Mouse (Mus musculus) hematopoietic stem cell, adult 5-6 weeks (primary cell): ENCODE results near the gene Tsg101. TPM values are rescaled to one million over a fixed set of nuclear protein-coding genes. Genes with fewer than 3 reads are reported as not detected.
A peak's percentile ranks its signal among the peaks of the same experiment; 100 is the strongest.

Experiments
- ATAC-seq, 2 experiments: fragments of 125-278 bp in 1 of 2; replicated peaks in 1 of 2; 2 replicates each; pipeline ENCODE4 v1.8.0; 2016 to 2017; ENCODE audit warnings: inconsistent platforms in 2 of 2, mild to moderate bottlenecking in 2 of 2, moderate number of reproducible peaks in 2 of 2, low read depth in 1 of 2, moderate TSS enrichment in 1 of 2; ENCODE audit not compliant: low FRiP score in 2 of 2, poor library complexity in 2 of 2, severe bottlenecking in 2 of 2, insufficient read depth in 1 of 2, low TSS enrichment in 1 of 2
- total RNA-seq: library from RNA; stranded (forward); fragments of 172-1452, 232-1000 nt; gene quantifications from 2 replicates; pipeline ENCODE4 v1.2.3, GENCODE M21; 2017

Gene Tsg101
- 61.9 and 66.0 TPM in 2 replicates for total RNA-seq

DNA sequence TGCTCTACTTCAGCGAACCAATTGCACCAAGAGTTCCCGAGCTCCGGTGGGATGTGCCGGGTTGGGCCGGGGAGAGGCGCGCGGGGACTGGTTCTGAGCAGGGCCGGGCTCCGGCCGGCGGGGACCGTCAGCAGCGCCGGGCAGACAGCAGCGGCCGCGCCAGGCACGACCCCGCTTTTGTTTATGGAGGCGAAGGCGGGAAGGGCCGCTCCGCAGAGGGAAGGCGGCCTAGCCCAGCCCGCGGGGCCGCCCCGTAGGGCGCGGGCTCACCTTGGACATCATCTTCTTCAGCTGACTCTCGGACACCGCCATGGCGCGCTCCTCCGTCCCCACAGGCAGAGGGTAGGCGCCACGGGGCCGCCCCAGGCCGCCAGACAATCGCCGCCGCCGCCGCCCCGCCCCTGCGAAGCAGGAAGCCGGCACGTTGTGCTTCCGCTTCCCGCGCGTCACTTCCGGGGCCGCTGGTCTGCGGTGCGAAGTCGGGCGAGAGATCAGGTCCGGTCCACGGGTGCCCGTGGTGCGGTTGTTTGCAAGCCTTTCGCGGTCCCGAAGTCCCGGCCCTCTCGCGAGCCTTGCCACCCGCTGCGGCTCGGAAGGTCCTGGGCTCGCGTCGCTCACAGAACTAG is at the start of gene Tsg101:
Gene Tsg101, minus strand, starts transcription at position 419 of the 626 bp plus-strand sequence.
- ATAC-seq: peak; percentile 89 to 90

DNA sequence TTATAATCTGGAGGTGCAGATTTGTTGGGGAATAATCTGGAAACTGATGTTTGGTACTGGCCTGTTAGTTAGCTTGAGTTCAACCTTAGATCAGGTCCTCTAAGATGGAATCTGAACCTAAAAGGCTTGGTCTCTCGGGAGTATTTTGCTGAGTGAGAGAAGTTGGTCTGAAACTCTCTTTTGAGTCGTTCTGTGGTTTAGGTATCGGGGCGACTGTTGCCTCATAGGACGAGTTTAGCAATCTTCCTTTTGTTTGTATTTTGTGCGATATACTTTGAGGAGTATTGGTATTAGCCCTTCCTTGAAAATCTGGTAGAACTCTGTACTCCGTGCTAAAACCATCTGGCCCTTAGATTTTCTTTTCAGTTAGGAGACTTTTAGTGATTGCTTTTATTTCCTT is 44.3 kb upstream of the Tsg101 start:
- ATAC-seq: no peak

DNA sequence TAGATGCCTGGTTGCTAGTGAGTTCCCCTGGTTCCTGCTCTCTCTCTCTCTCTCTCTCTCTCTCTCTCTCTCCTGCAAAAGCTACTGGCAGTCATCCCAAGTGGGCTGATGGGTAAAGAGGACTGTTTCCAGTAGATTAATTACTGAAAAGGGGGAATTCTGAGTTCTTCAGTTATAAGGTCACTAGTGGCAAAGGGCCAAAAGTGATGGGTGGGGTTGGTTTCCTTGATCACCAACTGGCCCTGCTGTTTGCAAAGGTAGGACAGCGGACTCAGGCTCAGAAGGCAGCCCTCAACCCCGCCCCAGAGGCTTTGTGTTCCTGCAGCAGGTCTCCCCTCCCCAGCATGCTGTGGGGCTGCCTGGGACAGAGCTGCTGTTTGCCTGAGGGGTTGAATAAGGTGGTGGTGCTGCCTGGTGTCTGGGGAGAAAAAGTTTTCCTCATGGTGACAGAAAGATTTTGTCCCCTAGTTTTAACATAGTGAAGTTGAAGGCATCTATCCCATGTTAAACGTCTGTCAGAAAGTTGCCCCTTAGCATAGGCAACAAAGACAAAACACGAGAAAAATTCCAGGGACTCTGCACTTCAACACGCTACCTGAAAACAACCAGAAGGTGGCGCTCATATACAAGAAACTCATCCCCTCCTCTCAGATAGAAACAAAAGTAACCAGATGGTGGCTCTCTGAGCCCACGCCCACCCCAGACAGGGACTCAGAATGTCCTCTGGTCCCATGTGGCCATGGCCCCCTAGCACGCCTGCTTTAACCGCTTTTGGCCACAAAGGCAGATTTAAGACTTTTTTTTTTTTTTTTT is 43.2 kb upstream of the Tsg101 start:
- ATAC-seq: peak; percentile 85

DNA sequence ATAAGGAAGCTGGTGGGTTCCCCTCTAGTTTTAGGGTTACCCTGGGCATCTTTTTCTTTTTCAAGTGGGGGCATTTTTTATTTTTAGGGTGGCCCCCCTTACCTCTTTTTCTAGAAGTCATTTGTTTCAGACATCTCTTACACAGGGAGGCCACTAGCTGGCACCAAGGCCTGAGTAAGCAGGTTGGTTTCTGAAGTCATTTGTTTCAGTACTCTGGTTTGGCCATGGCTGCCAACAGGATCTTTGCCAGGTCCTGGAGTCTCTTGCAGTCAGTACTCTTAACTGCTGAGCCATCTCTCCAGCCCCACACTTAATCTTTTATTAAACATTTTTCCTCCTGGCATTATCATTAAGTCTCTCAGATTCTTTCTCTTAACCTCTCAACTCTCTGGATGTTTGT is 42.4 kb upstream of the Tsg101 start:
- no peak for ATAC-seq

DNA sequence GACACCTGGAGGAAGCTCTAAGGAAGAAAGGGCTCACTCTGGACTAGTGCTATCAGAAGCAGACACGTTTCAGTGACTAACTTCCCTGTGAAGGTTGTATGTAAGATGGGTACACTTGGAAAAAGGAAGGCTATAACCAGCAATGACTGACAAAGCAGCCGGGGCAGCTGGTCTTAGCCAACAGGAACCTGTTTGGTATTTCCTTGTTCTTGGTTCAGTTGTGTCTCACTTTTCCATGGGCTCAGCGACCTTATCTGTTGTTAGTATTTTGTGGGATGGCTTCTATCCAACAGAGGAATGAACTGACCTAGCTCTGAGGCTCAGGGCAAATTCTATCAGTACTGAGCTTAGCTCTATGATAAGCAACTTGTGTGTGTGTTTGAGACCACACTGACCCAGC is 41.2 kb upstream of the Tsg101 start:
- ATAC-seq: no peak

DNA sequence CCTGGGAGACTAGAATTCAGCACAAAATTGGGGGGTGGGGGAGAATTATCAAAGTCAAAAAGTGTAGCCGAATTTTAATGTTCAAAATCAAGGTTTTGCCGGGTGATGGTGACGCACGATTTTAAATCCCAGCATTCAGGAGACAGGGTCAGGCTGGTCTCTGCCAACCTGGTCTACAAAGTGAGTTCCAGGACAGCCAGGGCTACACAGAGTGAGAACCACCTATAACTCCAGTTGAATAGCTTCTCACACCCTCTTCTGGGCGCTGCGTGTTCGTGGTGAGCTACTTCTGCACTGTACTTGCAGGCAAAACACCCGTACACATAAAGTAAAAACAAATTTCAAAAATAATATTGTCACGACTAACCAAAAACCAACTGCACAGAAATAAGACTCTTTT is 39.1 kb upstream of the Tsg101 start:
- ATAC-seq: no peak

DNA sequence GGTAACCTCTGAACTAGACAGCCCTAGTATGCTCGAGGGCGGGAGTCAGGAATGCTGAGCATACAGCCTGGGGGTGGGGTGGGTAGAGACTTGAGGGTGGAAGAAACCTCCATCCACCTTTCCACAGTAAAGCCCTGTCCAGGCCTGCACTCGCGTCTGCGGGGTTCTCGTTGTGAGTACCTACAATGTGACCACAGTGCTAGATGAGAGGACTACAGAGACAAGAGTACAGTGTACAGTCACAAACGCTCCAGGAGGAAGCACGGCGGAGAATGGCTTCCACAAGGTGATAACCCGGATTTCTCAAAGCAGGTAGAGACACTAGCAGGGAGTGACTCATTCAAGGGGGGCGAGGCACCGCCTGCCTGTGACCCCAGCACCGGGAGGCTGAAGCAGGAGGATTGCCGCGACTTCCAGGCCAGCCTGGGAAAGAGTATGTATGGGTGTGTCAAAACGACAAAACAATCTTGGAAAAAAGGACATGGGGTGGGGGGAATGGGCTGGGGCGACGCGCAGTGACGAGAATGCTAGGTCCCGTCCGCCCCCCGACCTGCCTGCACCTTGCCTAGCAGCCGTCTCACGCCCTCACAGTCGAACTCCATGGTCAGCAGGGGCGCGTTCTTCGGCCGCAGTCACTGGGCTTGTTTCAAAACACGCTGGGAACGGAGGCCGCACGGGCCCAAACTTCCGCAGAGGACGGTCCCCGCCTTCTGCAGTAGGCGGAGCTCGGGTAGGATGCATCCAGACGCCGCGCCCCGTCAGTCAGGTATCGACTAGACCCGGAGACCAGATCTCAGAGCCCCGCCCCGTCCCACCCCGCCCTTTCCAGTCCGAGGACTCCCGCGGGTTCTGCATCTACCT is 38.3 kb upstream of the Tsg101 start, which contains the start of gene Uevld:
Gene Uevld, minus strand, starts transcription at position 697 of the 861 bp plus-strand sequence.
- peak; percentile 86 to 88 for ATAC-seq

DNA sequence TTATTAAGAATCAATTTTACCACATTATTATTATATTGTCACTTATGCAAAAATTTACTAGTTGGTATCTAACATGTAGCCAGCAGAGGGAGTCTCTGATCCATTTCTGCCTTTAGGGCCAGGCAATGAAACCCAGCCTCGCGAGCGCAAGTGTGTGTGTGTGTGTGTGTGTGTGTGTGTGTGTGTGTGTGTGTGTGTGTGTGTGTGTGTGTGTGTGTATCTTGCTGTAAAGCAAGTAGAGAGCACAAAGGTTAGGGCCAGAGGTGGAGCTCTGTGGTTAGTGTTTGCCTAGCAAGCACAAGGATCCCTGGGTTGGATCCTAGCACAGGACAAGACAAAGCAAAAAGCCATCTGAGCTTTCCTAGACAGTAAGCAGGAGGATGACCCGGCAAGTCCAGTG is 16.1 kb upstream of the Tsg101 start:
- peak; percentile 42 to 43; a peak in 2 of 4 replicates for ATAC-seq

DNA sequence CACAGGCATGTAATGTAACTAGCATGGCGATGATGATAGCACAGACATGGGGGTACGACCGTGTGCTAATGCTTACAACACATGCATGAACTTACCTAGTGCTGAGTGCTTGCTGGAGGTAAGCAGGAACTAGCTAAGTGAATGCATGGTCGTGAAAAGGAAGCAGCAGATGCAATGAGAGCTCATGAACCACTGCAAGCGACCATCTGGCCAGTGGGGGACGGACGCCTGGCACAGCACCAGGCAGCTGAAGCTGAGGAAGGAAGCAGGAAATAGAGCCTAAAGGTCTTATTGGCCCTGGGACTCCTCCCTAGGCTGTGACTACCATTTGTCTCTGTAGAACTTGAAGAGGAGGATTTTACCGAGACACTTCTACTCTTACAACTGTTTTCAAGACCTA is 15.0 kb upstream of the Tsg101 start:
- ATAC-seq: peak; percentile 77

DNA sequence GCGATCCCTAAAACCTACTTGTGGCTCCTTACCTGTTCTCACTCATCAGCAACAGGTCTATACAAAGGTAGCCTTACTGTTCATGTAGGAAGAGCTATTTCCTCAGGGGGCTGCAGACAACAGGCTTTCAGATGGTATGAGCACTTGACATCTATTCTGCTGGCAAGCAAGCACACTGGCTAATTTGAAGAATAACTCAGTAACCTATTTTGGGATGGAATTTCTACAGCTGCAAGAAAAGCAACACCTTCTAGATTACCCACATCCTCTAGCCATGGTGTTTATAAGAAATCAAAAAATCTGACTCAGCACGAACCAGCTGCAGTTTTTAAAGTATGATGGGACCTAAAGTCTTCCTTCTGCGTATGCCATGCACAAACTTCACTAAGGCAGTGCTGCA is 11.6 kb upstream of the Tsg101 start:
- no peak for ATAC-seq

DNA sequence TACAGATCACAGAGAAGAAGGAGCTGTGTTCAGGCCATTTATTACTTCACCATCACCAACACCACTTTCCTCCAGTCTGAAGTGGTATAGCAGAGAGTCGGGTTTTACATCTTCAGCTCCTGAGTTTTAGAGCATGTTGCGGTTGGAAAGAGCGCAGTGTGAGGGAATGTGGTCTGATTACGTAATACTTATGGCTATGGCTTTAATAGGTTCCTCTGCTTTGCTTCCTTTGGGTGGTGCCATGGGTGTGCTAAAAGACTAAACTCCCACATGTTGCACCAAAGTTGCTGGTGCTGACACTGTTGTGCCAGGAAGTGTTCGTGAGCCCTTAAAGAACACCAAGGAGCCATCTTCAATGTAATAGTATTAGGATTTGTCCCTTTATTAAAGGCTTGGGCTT is 8.5 kb upstream of the Tsg101 start:
- ATAC-seq: peak in 1 of 2 experiments; percentile 73; a peak in 1 of 4 replicates

DNA sequence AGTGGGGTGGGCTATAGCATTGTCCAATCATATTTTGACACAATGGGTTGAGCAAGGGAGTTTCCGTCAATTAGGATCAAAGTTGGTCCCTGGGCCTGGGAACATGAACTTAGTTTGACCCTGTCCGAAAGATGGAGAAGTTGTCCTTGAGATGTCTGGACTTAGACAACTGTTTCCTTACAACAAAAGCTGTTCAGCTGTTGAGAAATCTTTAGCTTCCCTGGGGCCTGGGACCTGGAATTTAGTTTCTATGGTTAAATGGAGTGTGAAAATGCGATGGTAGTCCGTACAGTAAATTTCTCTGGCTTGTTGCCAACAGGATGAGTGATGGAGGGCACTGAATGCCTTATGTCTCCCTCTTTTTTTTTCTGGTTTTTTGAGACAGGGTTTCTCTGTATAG is 2.3 kb upstream of the Tsg101 start:
- ATAC-seq: no peak

DNA sequence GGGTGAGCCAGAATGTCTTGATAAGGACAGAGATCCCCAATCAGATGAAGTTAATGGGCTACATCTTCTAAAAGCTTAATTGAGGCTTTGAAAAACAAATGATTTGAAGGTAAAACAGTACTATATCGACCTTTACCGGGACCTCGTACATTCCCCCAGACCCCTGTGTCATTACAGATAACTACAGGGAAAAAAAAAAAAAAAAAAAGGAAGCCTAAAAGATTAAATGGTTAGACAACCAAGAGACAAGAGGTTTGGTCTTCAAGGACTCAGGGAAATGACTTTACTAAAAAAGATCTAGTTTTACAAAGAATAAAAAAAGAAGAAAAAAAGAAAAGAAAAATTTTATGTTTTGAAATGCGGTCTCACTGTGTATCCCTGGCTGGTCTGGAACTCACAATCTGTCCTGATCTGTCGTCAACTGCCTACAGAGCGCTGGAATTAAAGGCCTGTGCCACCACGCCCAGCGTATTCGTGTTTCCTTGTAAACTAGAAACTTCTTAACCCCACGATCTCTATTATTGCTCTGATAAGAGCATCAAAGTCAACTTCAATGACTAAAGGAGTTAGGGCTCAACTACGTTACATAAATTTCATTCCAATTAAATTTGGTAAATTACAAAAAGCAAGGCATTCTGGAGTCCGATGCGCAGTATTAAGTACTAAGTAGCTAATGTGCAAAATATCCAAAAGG is 944 bp downstream of the Tsg101 start:
- no peak for ATAC-seq

DNA sequence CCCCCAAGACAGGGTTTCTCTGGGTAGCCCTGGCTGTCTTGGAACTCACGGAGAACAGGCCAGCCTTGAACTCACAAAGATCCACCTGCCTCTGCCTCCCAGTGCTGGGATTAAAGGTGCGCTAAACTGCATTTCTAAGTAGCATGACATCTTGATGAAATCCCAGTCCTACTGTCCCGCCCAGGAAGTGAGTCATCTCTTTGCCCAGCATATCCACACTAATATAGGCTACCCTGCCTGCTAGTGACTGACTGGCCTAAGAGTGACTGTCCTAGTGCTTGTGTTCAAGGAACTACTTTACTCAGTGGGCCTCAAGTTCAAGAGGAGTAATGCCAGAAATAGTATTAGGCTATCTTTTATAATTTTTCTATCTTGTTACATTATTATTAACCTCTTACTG is 3.4 kb downstream of the Tsg101 start:
- no peak for ATAC-seq

DNA sequence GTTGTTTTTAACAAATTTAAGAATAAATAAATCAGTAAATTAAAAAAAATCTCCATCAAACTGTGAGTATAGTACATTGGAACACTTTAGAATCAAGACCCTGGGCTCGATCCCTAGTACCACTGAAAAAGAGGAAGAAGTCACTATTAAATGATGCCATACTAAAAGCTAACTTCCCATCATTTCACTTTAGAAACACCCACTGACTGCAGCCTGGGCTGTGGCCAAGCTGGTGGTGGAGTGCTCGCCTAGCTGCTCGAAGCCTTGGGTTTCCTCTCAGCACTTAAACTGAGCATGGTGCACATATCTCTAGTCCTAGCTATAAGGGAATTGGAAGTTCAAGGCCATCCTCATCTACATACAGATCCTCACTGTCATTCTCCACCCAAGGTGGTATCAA is 8.5 kb downstream of the Tsg101 start:
- ATAC-seq: 0 out of 4 replicates have a peak, but pooled peaks of 1 of the 2 experiments have one; percentile 39

DNA sequence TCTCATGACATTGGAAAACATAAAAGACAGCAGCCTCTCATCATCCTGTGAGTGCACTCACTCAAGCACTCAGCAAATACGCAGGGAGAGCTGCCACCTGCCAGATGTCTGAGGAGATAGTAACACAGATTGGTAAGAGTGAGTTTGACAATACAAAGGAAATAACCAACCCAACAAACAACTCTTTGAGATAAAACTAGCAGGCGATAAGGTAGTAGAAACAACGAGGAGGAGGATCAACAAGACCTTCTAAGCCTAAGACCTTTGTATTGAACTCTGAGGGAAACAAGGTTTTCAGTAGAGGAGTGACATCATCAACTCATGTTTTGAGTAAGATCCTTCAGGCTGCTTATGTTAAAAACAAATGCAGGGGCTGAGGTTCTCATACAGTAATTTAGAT is 20.4 kb downstream of the Tsg101 start:
- no peak for ATAC-seq

DNA sequence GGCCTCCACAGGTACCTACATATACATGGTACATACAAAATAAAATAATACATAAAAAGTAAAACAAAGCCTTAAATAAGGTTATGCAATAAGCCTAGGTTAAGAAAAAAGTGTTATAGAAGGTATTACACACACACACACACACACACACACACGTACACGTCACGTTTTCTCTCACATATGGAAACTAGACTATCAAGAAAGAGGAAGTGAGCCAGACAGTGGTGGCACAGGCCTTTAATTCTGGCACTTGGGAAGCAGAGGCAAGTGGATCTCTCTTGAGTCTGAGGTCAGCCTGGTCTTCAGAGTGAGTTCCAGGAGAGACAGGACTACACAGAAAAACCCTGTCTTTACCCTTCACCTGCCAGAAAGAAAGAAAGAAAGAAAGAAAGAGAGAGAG is 24.3 kb downstream of the Tsg101 start:
- ATAC-seq: no peak
